In the genomic region with DNA sequence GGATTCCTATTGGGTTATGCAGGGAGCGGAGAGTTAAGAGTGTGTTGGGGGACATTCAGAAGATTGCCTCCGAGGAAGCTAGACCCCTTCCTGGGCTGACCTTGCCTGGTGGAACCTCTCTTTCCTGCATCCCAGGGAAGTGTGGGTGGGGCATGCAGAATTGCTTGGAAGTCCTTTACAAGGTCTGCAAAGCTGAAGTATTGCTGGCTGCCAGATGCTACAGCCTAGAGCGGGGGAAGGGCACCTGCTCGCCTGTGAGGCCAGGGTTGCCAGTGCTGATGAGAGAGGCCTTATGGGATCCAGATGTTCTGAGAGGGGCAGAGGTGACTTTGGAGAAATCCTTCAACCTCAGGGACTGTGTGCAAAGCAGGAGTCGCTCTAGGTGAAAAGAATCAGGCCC, we compare ENCODE assay signal across 9 mouse cellular contexts. TPM values are rescaled to one million over a fixed set of nuclear protein-coding genes. Genes with fewer than 3 reads are reported as not detected.
DNase-seq lines count a peak whose midpoint lies in the region; ATAC-seq and TF ChIP-seq lines count a peak whose summit lies in the region.
"Had no signal": no experiment of that assay in that cellular context is flagged by ENCODE, and none has a peak within 500 bp of the region (broad histone marks: within the 10 kb centered on the region; RNA-seq: fewer than 3 reads in every experiment).

No protein-coding gene starts in this region.

- no peak overlapping the region for H3K27ac ChIP-seq in lung, embryonic 14.5 days (ENCODE audit: low read depth)
- H3K27ac ChIP-seq in forebrain, embryonic 13.5 days: no peak overlapping the region
- no peak overlapping the region for H3K27ac ChIP-seq in limb, embryonic 12.5 days
- no peak overlapping the region for H3K27ac ChIP-seq in stomach, postnatal 0 days (replicated peaks)
- H3K27ac ChIP-seq: intestine, embryonic 15.5 days had no signal

- no peaks in the 10 kb centered on the region for H3K36me3 ChIP-seq in lung, embryonic 14.5 days (ENCODE audit: insufficient read depth)
- no peaks in the 10 kb centered on the region for H3K36me3 ChIP-seq in forebrain, embryonic 13.5 days (ENCODE audit: poor library complexity, severe bottlenecking)
- no peaks in the 10 kb centered on the region for H3K36me3 ChIP-seq in limb, embryonic 12.5 days
- H3K36me3 ChIP-seq in stomach, postnatal 0 days (ENCODE audit: control insufficient read depth, insufficient read depth, low read length): no peaks in the 10 kb centered on the region
- H3K36me3 ChIP-seq: intestine, embryonic 15.5 days had no signal

- no peak overlapping the region for H3K9ac ChIP-seq in lung, embryonic 14.5 days
- no peak overlapping the region for H3K9ac ChIP-seq in forebrain, embryonic 13.5 days
- no peak overlapping the region for H3K9ac ChIP-seq in limb, embryonic 12.5 days (replicated peaks)
- no peak overlapping the region for H3K9ac ChIP-seq in stomach, postnatal 0 days (ENCODE audit: low read length)
- H3K9ac ChIP-seq: intestine, embryonic 15.5 days had no signal

- peak; percentile 8 for DNase-seq in lung, embryonic 14.5 days
- no peak for DNase-seq in lung, postnatal 10 days
- DNase-seq in stomach, postnatal 0 days (ENCODE audit: low spot score): no peak
- DNase-seq in urinary bladder, postnatal 25 days (ENCODE audit: low spot score): no peak
- no peak for DNase-seq in spleen, postnatal 36 days (ENCODE audit: low spot score in 2 of 2)
- DNase-seq in gastrocnemius, adult 8-10 months (ENCODE audit: low spot score in 2 of 2): no peak

- peaks cover 27% of the 10 kb centered on the region for H3K27me3 ChIP-seq in lung, embryonic 14.5 days (ENCODE audit: insufficient read depth, low read length)
- H3K27me3 ChIP-seq in forebrain, embryonic 13.5 days: peaks cover 10% of the 10 kb centered on the region; the same call in 1 of the 2 replicates
- peaks cover 72% of the 10 kb centered on the region for H3K27me3 ChIP-seq in limb, embryonic 12.5 days
- 0 out of 2 replicates have a peak, but pooled peaks cover 4% of the 10 kb centered on the region for H3K27me3 ChIP-seq in stomach, postnatal 0 days (ENCODE audit: control insufficient read depth, insufficient read depth, low read length)

- ATAC-seq in lung, embryonic 14.5 days (ENCODE audit: insufficient read depth): no peak
- ATAC-seq in forebrain, embryonic 13.5 days: no peak
- ATAC-seq in limb, embryonic 12.5 days (ENCODE audit: insufficient number of reproducible peaks, insufficient read depth, low FRiP score, low TSS enrichment, low read depth): peak; percentile 53; the same call in 1 of the 2 replicates
- no peak for ATAC-seq in stomach, postnatal 0 days (ENCODE audit: low FRiP score, low TSS enrichment)
- ATAC-seq: intestine, embryonic 15.5 days had no signal

- no peak overlapping the region for H3K4me2 ChIP-seq in lung, embryonic 14.5 days
- peak overlapping the region; percentile 98 for H3K4me2 ChIP-seq in forebrain, embryonic 13.5 days
- peak overlapping the region; percentile 87; the same call in 1 of the 2 replicates for H3K4me2 ChIP-seq in limb, embryonic 12.5 days
- H3K4me2 ChIP-seq in stomach, postnatal 0 days (replicated peaks; ENCODE audit: low read depth): peak overlapping the region; percentile 17; the same call in 1 of the 2 replicates

- TF ChIP-seq EP300 in stomach, postnatal 0 days (optimal IDR thresholded peaks at IDR 0.05): no peak

- no peaks in the 10 kb centered on the region for H3K9me3 ChIP-seq in lung, embryonic 14.5 days (ENCODE audit: low read depth, low read length)
- H3K9me3 ChIP-seq in forebrain, embryonic 13.5 days (replicated peaks): no peaks in the 10 kb centered on the region
- no peaks in the 10 kb centered on the region for H3K9me3 ChIP-seq in limb, embryonic 12.5 days
- H3K9me3 ChIP-seq in stomach, postnatal 0 days (ENCODE audit: control insufficient read depth, low read length): no peaks in the 10 kb centered on the region
- H3K9me3 ChIP-seq: intestine, embryonic 15.5 days had no signal

- no peak for TF ChIP-seq CTCF in lung, embryonic 14.5 days (IDR thresholded peaks at IDR 0.05; ENCODE audit: low read depth)
- TF ChIP-seq CTCF in stomach, postnatal 0 days (IDR thresholded peaks at IDR 0.05; ENCODE audit: low read depth): no peak

- no peak overlapping the region for H3K4me3 ChIP-seq in lung, embryonic 14.5 days (ENCODE audit: low read depth, low read length)
- H3K4me3 ChIP-seq in forebrain, embryonic 13.5 days: 0 out of 2 replicates have a peak overlapping the region, but pooled peaks have one; percentile 81
- H3K4me3 ChIP-seq in limb, embryonic 12.5 days (replicated peaks): no peak overlapping the region
- no peak overlapping the region for H3K4me3 ChIP-seq in stomach, postnatal 0 days (ENCODE audit: low read depth, low read length)

- 43% methylated on average over 5 of the region's 5 CpGs for WGBS in lung, embryonic 14.5 days
- 63% methylated on average over 5 of the region's 5 CpGs for WGBS in forebrain, embryonic 13.5 days
- WGBS in limb, embryonic 12.5 days: 18% methylated on average over 5 of the region's 5 CpGs
- 55% methylated on average over 5 of the region's 5 CpGs for WGBS in stomach, postnatal 0 days

- peaks cover 2% of the 10 kb centered on the region; the same call in 1 of the 2 replicates for H3K4me1 ChIP-seq in lung, embryonic 14.5 days (ENCODE audit: insufficient read depth)
- H3K4me1 ChIP-seq in forebrain, embryonic 13.5 days: peaks cover 75% of the 10 kb centered on the region
- peaks cover 47% of the 10 kb centered on the region for H3K4me1 ChIP-seq in limb, embryonic 12.5 days (replicated peaks)
- H3K4me1 ChIP-seq in stomach, postnatal 0 days (replicated peaks; ENCODE audit: control insufficient read depth, insufficient read depth): 0 out of 2 replicates have a peak, but pooled peaks cover 2% of the 10 kb centered on the region

RNA-seq across cellular contexts. Expression of a gene that starts 2.5 kb away (rescaled TPM):
- polyA plus RNA-seq in lung, embryonic 14.5 days (2014; fragmentation: Nextera tagmentation; extraction: Ambion mirVana): 2.2 TPM in 2 replicates
- 9.4 and 11.8 TPM in 2 replicates for polyA plus RNA-seq in forebrain, embryonic 13.5 days (2015; fragmentation: Nextera tagmentation; extraction: Ambion mirVana)
- 2.7 and 2.8 TPM in 2 replicates for polyA plus RNA-seq in limb, embryonic 12.5 days (2016; fragmentation: Nextera tagmentation; extraction: Ambion mirVana)
- 6.0 TPM in 2 replicates for polyA plus RNA-seq in stomach, postnatal 0 days (2015; fragmentation: Nextera tagmentation; extraction: Ambion mirVana)
- total RNA-seq in gastrocnemius, adult 8-10 months (2022): 1 to 10 TPM in 3 of 4 experiments, under 1 TPM in 1; 0.67 to 1.4 (median 1.0) TPM
